Mouse (Mus musculus) left cerebral cortex, adult 2 months (tissue): Measurements from ENCODE around the gene Ttll5. TPM values are rescaled to one million over a fixed set of nuclear protein-coding genes. Genes with fewer than 3 reads are reported as not detected.

ENCODE experiments used
- DNase-seq, 2 experiments: peaks; one replicate each; pipeline ENCODE4 v3.0.0; 2021 to 2022; ENCODE audit warnings: low spot score in 2 of 2, mixed read lengths in 1 of 2; ENCODE audit errors: extremely low spot score in 1 of 2
- H3K27ac ChIP-seq: fragments of 200-600 bp; 2 replicates; pipeline ENCODE4 v1.8.1; 2022
- H3K4me3 ChIP-seq: fragments of 200-600 bp; 2 replicates; pipeline ENCODE4 v1.8.1; 2022
- CTCF ChIP-seq: fragments of 200-600 bp; IDR thresholded peaks from 2 replicates; pipeline ENCODE4 v1.8.1; 2022; ENCODE audit warnings: antibody characterized with exemption, mild to moderate bottlenecking, moderate library complexity
- intact Hi-C: fragments of 180-260 bp; cut with DNase I; formaldehyde crosslinking; loops from one replicate; pipeline ENCODE4 v1.15.1; 2025
- total RNA-seq, 2 experiments: library from RNA; stranded (reverse); gene quantifications; 2 replicates each; pipeline ENCODE4 v1.2.3; 2021

Ttll5 gene
- total RNA-seq, 2 experiments from 2014 or later, result 45.4 to 47.7 TPM

- Histone ChIP-seq H3K27ac (0 out of 2 replicates have a peak overlapping the region, but pooled peaks have one; percentile 13), H3K4me3 (no peak overlapping the region)
- DNase-seq, result no peak
- no peak for TF ChIP-seq CTCF
- intact Hi-C loops, result no loop called here
Observed at GRCm38 (mm10) chr12:86090764-86091163, 266.3 kb downstream of the Ttll5 start.

GRCm38 (mm10) chr12:86091601-86092132 lies 267.2 kb downstream of the Ttll5 start:
- no peak overlapping the region for H3K4me3 ChIP-seq

GRCm38 (mm10) chr12:86094075-86094474 lies 269.6 kb downstream of the Ttll5 start:
- intact Hi-C loops, result no loop called here
- H3K27ac ChIP-seq, result no peak overlapping the region
- DNase-seq, result no peak
- no peak for TF ChIP-seq CTCF
- H3K4me3 ChIP-seq, result no peak overlapping the region

More at GRCm38 (mm10) chr12:86091601-86092132, 267.2 kb downstream of the Ttll5 start:
- no peak for DNase-seq
- H3K27ac ChIP-seq, result no peak overlapping the region
- intact Hi-C loops, result no loop called here
- no peak for TF ChIP-seq CTCF

- DNase-seq, result no peak
- TF ChIP-seq CTCF, result no peak
- H3K4me3 ChIP-seq, result no peak overlapping the region
- H3K27ac ChIP-seq, result no peak overlapping the region
- intact Hi-C loops, result no loop called here
Observed at GRCm38 (mm10) chr12:86095806-86096205, 271.3 kb downstream of the Ttll5 start.

- Histone ChIP-seq H3K27ac (no peak overlapping the region), H3K4me3 (no peak overlapping the region)
- intact Hi-C loops, result no loop called here
- no peak for TF ChIP-seq CTCF
- DNase-seq, result no peak
Observed at GRCm38 (mm10) chr12:86097781-86098180, 273.3 kb downstream of the Ttll5 start.

GRCm38 (mm10) chr12:86100711-86101110 lies 276.3 kb downstream of the Ttll5 start:
- Histone ChIP-seq H3K4me3 (no peak overlapping the region), H3K27ac (no peak overlapping the region)
- no peak for DNase-seq
- TF ChIP-seq CTCF, result no peak
- intact Hi-C loops, result no loop called here

GRCm38 (mm10) chr12:86102686-86103085 lies 278.2 kb downstream of the Ttll5 start:
- intact Hi-C loops, result no loop called here
- Histone ChIP-seq H3K4me3 (no peak overlapping the region), H3K27ac (peak overlapping the region; percentile 80)
- TF ChIP-seq CTCF, result no peak
- DNase-seq, result no peak

GRCm38 (mm10) chr12:86103391-86103790 lies 278.9 kb downstream of the Ttll5 start:
- intact Hi-C loops, result no loop called here
- Histone ChIP-seq H3K4me3 (no peak overlapping the region), H3K27ac (peak overlapping the region; percentile 80)
- no peak for TF ChIP-seq CTCF
- DNase-seq, result no peak

- peak overlapping the region; percentile 80 for H3K27ac ChIP-seq
Observed at GRCm38 (mm10) chr12:86103852-86104251, 279.4 kb downstream of the Ttll5 start.

GRCm38 (mm10) chr12:86104297-86104696 lies 279.8 kb downstream of the Ttll5 start:
- intact Hi-C loops, result no loop called here
- no peak for DNase-seq
- peak overlapping the region; percentile 80 for H3K27ac ChIP-seq
- no peak overlapping the region for H3K4me3 ChIP-seq
- no peak for TF ChIP-seq CTCF

More at GRCm38 (mm10) chr12:86103852-86104251, 279.4 kb downstream of the Ttll5 start:
- TF ChIP-seq CTCF, result no peak
- intact Hi-C loops, result no loop called here
- no peak for DNase-seq
- no peak overlapping the region for H3K4me3 ChIP-seq

GRCm38 (mm10) chr12:86105546-86105945 lies 281.1 kb downstream of the Ttll5 start:
- DNase-seq, result no peak
- H3K27ac ChIP-seq, result no peak overlapping the region; the same call in 1 of the 2 replicates
- no peak for TF ChIP-seq CTCF
- H3K4me3 ChIP-seq, result no peak overlapping the region
- intact Hi-C loops, result no loop called here

- no peak for DNase-seq
- no peak for TF ChIP-seq CTCF
- Histone ChIP-seq H3K27ac (no peak overlapping the region; the same call in 1 of the 2 replicates), H3K4me3 (no peak overlapping the region)
- intact Hi-C loops, result no loop called here
Observed at GRCm38 (mm10) chr12:86106086-86106485, 281.6 kb downstream of the Ttll5 start.

GRCm38 (mm10) chr12:86107645-86108044 lies 283.2 kb downstream of the Ttll5 start:
- no peak for DNase-seq
- Histone ChIP-seq H3K27ac (no peak overlapping the region), H3K4me3 (no peak overlapping the region)
- TF ChIP-seq CTCF, result no peak
- intact Hi-C loops, result no loop called here
